Mouse (Mus musculus) hindbrain, postnatal 0 days (tissue): ENCODE results near the gene Nuak1. TPM values are rescaled to one million over a fixed set of nuclear protein-coding genes. Genes with fewer than 3 reads are reported as not detected.
A peak's percentile ranks its signal among the peaks of the same experiment; 100 is the strongest.
"Not testable (repeated sequence)": the region's sequence is repeated elsewhere in the genome, so short reads cannot be mapped to it uniquely, and the experiment has no call there.

Source experiments
- ATAC-seq: fragments of 200-750 bp; cut with Nextera tagmentation; 2 replicates; pipeline ENCODE4 v1.8.0; 2017; ENCODE audit warnings: mild to moderate bottlenecking, moderate TSS enrichment, moderate library complexity
- DNase-seq: peaks from one replicate; pipeline ENCODE4 v3.0.0-alpha.2; 2015; ENCODE audit warnings: low spot score
- H3K27ac ChIP-seq: fragments of 300-500 bp; sonication (generic); 2 replicates; pipeline ENCODE4 v1.5.1; 2014; ENCODE audit warnings: mild to moderate bottlenecking
- H3K27me3 ChIP-seq: fragments of 300-500 bp; sonication (generic); 2 replicates; pipeline ENCODE4 v1.6.1; 2014; ENCODE audit warnings: low read length, mixed read lengths; ENCODE audit not compliant: insufficient read depth
- H3K36me3 ChIP-seq: fragments of 300-500 bp; sonication (generic); 2 replicates; pipeline ENCODE4 v1.6.1; 2014; ENCODE audit warnings: low read length, mixed read lengths; ENCODE audit not compliant: insufficient read depth
- H3K4me1 ChIP-seq: fragments of 300-500 bp; sonication (generic); 2 replicates; pipeline ENCODE4 v1.6.1; 2014; ENCODE audit warnings: antibody characterized with exemption, low read length, mixed read lengths; ENCODE audit not compliant: insufficient read depth
- H3K4me2 ChIP-seq: fragments of 300-500 bp; sonication (generic); 2 replicates; pipeline ENCODE4 v1.6.1; 2014; ENCODE audit warnings: low read depth, mild to moderate bottlenecking, low read length, moderate library complexity, mixed read lengths
- H3K4me3 ChIP-seq: fragments of 300-500 bp; sonication (generic); 2 replicates; pipeline ENCODE4 v1.5.1; 2014; ENCODE audit warnings: low read length
- H3K9ac ChIP-seq: fragments of 300-500 bp; sonication (generic); replicated peaks from 2 replicates; pipeline ENCODE4 v1.6.1; 2014; ENCODE audit warnings: mild to moderate bottlenecking, low read length, moderate library complexity, mixed read lengths
- H3K9me3 ChIP-seq: fragments of 300-500 bp; sonication (generic); 2 replicates; pipeline ENCODE4 v1.6.1; 2016; ENCODE audit warnings: low read length, mixed read lengths
- CTCF ChIP-seq: IDR thresholded peaks from 2 replicates; pipeline ENCODE4 v1.5.1; 2016; ENCODE audit warnings: antibody characterized with exemption, control low read depth, low read depth
- WGBS: fragments of 180-500 bp; shearing (Covaris S2); extraction: QIAGEN DNeasy Blood & Tissue Kit; methylation state at CpG from one replicate; pipeline ENCODE4 v1.1.7; 2014; 5-methylcytosine and 5-hydroxymethylcytosine counted together
- polyA plus RNA-seq: library from polyadenylated mRNA; unstranded; fragments of >200 nt; fragmentation: Nextera tagmentation; extraction: Ambion mirVana; gene quantifications from 2 replicates; pipeline ENCODE4 v1.2.1, GENCODE M21; 2015
- total RNA-seq: library from RNA; depleted of rRNA; stranded (reverse); fragments of >200 nt; gene quantifications from 2 replicates; pipeline ENCODE4 v1.2.3, GENCODE M21; 2014; rRNA removed

The Nuak1 gene
- total RNA-seq, result 22.7 and 23.3 TPM in 2 replicates
- polyA plus RNA-seq, result 3.0 and 3.1 TPM in 2 replicates

DNA sequence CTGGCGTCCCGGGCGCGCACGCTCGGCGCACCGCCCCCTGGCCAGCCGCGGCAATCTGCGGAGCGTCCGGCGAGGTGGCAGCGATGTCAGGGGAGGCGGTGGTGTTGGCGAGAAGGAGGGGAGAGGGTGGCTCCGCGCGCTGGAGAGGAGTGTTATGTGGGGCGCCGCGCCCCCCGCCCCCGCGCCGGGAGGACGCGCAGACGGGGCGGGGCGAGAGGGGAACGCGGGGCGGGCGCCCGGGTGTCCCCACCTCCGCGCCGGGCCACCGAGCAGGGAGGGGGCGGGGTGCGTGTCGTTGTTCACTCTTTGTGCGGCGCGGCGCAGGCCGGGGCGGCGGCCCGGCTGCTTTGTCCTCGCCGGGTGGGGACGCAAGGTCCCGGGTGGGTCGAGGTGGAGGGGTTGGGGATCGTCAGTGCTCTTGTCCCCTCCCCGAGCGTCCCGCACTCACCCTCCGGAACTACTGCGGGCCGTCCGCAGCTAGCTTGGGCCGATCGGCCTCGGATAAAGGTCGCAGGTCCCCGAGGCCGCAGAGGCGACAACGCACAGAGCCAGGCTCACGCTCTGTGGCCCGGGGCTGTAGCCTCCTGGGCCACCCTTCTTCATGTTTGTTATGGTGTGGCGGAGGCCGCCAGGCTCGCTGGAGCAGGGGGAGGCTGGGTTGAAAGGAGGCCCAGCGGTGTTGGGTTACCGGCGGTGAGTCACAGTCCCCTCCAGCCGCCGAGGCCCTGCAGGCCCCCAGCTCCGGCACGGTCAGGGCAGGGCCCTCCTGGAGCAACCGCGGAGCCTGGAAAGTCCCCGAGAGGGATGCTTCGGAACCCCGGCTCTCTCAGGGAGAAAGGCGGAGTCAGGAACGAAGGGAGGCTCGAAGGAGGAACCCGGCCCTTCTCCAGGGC, at the start of gene Nuak1:
Nuak1 (minus strand) TSS at position 57 of the 893 bp plus-strand sequence.
- 2% methylated on average over 83 of the region's 94 CpGs for WGBS
- peaks cover 17% of the 10 kb centered on the region for H3K4me1 ChIP-seq

DNA sequence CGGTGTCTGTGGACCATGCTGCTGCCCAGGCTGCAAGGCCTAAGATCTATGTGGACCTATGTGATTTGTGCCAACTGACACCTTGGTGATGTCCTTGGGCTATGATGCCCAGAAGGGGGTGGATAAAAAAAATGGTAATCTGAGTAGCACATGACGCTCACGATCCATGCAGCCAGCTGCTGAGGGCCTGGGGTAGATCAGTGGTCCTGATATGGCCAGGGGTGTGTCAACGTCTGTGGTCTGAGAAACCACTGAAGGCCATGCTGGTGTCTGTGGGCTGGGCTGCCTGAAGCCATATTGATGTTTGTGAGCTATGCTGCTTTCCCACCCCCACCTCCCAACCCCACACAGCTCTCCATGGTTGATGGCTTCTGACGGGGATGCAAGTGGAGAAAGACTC, 49.7 kb upstream of the Nuak1 start:
- Histone ChIP-seq H3K36me3 (no peaks in the 10 kb centered on the region), H3K9me3 (no peaks in the 10 kb centered on the region), H3K27me3 (no peaks in the 10 kb centered on the region), H3K4me1 (no peaks in the 10 kb centered on the region), H3K9ac (no peak overlapping the region), H3K4me3 (no peak overlapping the region), H3K4me2 (no peak overlapping the region), H3K27ac (no peak overlapping the region)
- WGBS, result 87% methylated on average over 5 of the region's 5 CpGs
- DNase-seq, result no peak
- ATAC-seq, result no peak
- no peak for TF ChIP-seq CTCF

More for the DNA sequence above, at the start of gene Nuak1:
- peak within 1 kb of the TSS; percentile 94 for H3K27ac ChIP-seq
- H3K9me3 ChIP-seq, result no peaks in the 10 kb centered on the region
- peak; percentile 94 for DNase-seq
- peak within 1 kb of the TSS; percentile 87 for H3K4me3 ChIP-seq
- H3K36me3 ChIP-seq, result no peaks in the 10 kb centered on the region
- peak within 1 kb of the TSS; percentile 96 for H3K4me2 ChIP-seq
- peak within 1 kb of the TSS; percentile 97 for H3K9ac ChIP-seq
- no peak for TF ChIP-seq CTCF
- H3K27me3 ChIP-seq, result no peaks in the 10 kb centered on the region
- ATAC-seq, result peak; percentile 90

DNA sequence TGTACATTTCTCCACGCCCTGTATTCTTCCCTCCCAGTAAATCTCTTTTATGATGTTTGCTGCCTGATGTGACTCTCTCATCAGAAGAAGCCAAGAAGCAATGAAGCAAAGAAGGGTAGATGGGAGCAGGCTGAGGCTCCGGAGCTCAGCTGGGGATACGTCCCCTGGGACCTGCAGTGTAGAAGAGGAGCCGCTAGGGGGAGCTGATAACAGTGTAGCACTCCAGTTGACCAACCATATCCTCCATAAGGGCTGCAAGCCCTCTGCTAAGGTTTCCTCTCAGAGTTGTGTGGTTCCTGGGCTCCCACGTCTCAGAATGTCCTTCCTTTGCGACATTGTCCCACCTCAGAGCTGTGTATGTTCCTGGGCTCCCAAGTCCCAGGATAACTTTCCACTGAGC, 47.9 kb upstream of the Nuak1 start:
- no peaks in the 10 kb centered on the region for H3K4me1 ChIP-seq
- TF ChIP-seq CTCF, result peak; percentile 60
- no peak overlapping the region for H3K27ac ChIP-seq
- ATAC-seq (no peak), DNase-seq (peak; percentile 50)
- H3K4me2 ChIP-seq, result no peak overlapping the region
- H3K9me3 ChIP-seq, result no peaks in the 10 kb centered on the region
- no peak overlapping the region for H3K9ac ChIP-seq
- no peak overlapping the region for H3K4me3 ChIP-seq
- WGBS, result 40% methylated on average over 6 of the region's 6 CpGs
- H3K27me3 ChIP-seq, result no peaks in the 10 kb centered on the region
- H3K36me3 ChIP-seq, result no peaks in the 10 kb centered on the region

DNA sequence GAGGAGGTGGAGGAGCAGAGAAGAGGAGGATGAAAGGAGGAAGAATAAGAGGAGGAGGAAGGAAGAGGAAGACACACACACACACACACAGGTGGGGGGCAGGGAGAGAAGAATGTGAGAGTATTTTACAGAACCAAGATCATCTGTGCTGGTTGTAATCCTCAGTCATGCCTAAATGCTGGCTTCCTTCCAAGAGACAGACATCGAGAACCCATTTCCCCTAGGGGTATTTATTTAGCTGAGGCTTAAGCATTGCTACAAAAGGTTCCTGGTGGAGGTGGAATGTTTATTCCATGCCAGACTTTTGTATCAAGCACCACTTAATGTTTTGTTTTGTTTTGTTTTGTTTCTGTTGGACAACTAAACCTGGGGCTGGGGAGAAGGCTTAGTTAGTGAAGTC, 44.3 kb upstream of the Nuak1 start:
- H3K9ac ChIP-seq, result no peak overlapping the region
- no peak overlapping the region for H3K4me3 ChIP-seq
- no peak overlapping the region for H3K27ac ChIP-seq
- no peaks in the 10 kb centered on the region for H3K9me3 ChIP-seq
- H3K4me2 ChIP-seq, result no peak overlapping the region
- 0 out of 2 replicates have a peak, but pooled peaks cover 6% of the 10 kb centered on the region for H3K4me1 ChIP-seq
- no peak for ATAC-seq
- TF ChIP-seq CTCF, result no peak
- WGBS, result 33% methylated on average over 1 of the region's 1 CpGs
- no peaks in the 10 kb centered on the region for H3K36me3 ChIP-seq
- H3K27me3 ChIP-seq, result no peaks in the 10 kb centered on the region
- DNase-seq, result no peak

DNA sequence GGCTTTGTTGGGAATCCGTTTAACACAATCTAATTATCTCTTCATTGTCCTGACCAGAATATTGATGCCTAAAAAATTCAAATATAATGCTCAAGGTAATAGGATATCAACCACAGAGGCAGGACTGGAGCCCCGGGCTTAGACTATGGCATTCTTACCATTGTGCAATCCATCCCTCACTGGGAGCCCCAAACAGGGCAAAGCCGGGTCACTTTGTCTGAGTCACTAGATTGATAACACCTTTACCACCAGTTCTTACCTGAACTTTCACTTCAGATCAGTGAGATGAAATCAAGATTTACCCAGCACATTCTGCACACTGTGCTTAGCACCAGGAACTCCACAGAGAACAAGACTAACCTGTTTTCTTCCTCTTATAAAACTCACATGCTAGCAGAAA, 43.2 kb upstream of the Nuak1 start:
- H3K4me3 ChIP-seq, result no peak overlapping the region
- DNase-seq (no peak), ATAC-seq (no peak)
- H3K9me3 ChIP-seq, result no peaks in the 10 kb centered on the region
- H3K36me3 ChIP-seq, result no peaks in the 10 kb centered on the region
- no peak overlapping the region for H3K9ac ChIP-seq
- 0 out of 2 replicates have a peak, but pooled peaks cover 6% of the 10 kb centered on the region for H3K4me1 ChIP-seq
- 78% methylated on average over 3 of the region's 3 CpGs for WGBS
- H3K27ac ChIP-seq, result no peak overlapping the region
- H3K27me3 ChIP-seq, result no peaks in the 10 kb centered on the region
- no peak overlapping the region for H3K4me2 ChIP-seq
- no peak for TF ChIP-seq CTCF

DNA sequence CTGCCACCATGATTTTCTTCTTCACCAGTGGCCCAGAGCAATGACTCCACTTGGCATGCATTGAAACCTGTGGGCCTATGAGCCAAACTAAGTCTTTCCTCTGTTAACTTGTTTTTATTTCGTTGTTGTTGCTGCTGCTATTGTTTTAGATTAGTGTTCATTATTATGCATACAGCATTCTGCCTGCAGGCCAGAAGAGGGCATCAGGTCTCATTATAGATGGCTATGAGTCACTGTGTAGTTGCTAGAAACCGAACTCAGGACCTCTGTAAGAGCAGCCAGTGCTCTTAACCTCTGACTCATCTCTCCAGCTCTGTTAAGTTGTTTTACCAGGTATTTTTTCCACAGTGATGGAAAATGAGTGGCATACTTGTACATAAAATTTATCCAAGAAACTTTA, 42.7 kb upstream of the Nuak1 start:
- WGBS, result 68% methylated on average over 2 of the region's 2 CpGs
- Histone ChIP-seq H3K4me3 (no peak overlapping the region), H3K4me1 (0 out of 2 replicates have a peak, but pooled peaks cover 6% of the 10 kb centered on the region), H3K9me3 (no peaks in the 10 kb centered on the region), H3K27ac (no peak overlapping the region), H3K4me2 (no peak overlapping the region), H3K27me3 (no peaks in the 10 kb centered on the region), H3K9ac (no peak overlapping the region), H3K36me3 (no peaks in the 10 kb centered on the region)
- ATAC-seq, result no peak
- no peak for DNase-seq
- no peak for TF ChIP-seq CTCF

DNA sequence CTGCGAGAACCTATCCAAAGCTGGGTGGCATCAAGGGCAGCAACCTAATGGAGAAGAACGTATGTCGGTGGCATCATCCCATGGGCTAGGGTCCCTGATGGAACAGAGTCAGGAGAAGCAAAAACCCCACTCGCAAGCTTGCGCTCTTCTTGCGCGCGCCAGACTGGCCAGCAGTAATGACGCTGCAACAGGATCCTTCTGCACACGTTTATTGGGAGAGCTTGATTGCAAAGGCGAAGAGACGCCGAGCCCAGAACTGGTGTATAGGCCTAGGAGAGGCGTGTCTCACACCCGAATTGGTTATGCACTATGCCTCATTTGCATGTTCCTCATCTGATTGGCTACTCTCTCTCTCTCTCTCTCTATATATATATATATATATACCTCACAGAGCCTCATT, 42.0 kb upstream of the Nuak1 start:
- ATAC-seq, H3K4me1 ChIP-seq, H3K9ac ChIP-seq, DNase-seq, H3K4me2 ChIP-seq, H3K4me3 ChIP-seq, H3K27ac ChIP-seq, H3K36me3 ChIP-seq, H3K9me3 ChIP-seq, H3K27me3 ChIP-seq: not testable (repeated sequence)
- WGBS, result 92% methylated on average over 15 of the region's 15 CpGs
